Mouse (Mus musculus) neural tube, embryonic 10.5 days (tissue): ENCODE measurements around the gene Tmem79.
"Not testable (repeated sequence)": the region's sequence is repeated elsewhere in the genome, so short reads cannot be mapped to it uniquely, and the experiment has no call there.

Source experiments
- DNase-seq: peaks from one replicate; pipeline ENCODE4 v3.0.0-alpha.2; 2017; ENCODE audit warnings: low spot score; ENCODE audit errors: extremely low spot score

The Tmem79 gene

DNA sequence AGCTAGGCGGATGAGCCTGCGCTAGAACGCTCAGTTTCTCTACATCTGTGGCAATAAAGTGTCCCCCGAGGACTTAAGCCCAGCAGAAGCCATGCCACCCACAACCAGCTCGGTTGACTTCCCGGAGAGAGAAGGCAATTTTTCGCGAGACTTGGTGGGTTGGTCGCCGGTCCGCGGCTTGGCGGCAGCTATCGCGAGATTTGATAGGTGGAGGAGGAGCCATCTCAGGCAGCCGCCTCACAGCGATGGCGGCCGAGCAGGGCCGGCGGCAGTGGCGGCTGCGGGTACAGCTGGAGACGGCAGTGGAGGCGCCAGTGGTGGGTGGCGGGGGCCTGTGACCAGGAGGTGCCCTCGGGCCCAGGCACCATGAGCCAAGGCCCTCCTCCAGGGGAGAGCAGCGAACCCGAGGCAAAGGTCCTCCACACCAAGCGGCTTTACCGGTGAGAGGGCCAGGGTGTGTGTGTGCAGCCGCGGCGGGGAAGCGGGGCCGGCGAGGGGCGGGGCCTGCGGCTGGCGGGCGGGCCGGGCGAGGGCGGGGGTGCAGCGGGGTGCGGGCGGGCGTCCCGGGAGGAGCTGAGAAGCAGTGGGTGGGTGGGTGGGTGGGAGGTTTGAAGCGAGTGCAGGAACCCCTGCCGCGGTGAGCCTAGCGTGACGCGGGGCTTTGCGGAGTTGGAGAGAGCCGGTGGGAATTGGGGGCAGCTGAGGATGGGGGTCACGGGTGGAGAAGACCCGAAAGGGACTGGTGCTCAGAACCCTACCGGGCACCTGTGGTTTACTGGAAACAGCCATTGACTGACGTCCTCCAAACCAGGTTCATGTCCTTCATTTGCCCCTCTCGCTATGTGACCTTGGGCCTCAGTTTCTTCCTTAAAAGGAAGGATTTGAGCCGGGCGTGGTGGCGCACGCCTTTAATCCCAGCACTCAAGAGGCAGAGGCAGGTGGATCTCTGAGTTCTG lies at the start of gene Tmem79, which contains the start of gene Smg5:
Gene Tmem79, minus strand, starts transcription at position 91 of the 956 bp plus-strand sequence.
Gene Smg5, plus strand, starts transcription at position 203 of the 956 bp plus-strand sequence.
- peak; percentile 96 for DNase-seq

DNA sequence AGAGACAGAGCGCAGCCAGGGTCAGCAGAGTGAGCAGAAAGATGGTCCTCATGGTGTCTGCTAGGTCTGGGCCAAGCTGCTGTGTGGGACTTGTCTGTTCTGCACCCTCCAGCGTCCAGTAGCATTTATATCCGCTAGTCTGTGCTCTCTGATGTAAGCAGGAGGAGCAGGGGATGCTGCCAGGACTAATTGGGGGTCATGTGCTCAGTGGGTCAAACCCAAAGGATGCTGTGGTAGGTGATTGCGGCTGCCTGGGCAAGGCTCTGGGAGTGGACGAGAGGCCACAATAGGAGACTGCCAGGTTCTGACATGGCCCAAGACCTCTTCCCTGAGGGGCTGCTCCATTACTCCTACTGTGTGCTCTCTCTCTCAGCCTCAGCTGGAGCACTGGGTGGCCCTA lies 48.4 kb upstream of the Tmem79 start, which contains the start of gene Bglap:
Gene Bglap, minus strand, starts transcription at position 101 of the 400 bp plus-strand sequence.
- DNase-seq, result no peak

DNA sequence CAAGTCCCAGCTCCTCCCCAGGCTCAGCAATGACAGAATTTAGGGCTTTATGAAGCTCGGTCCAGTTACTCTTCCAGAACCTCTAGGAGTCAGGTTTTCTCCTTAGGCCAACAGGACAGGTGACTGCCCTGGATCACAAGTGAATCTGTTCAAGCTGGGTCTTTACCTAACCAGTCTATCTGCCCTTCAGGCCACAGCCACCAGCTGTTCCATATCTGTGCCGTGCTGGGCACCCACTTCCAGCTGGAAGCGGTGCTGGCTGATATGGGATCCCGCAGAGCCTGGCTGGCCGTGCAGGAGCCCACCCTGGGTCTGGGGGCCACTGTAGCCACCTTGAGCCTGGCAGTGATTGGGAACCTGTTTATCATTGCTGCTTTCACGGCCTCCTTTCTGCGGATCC lies 46.4 kb upstream of the Tmem79 start:
- not testable (repeated sequence) for DNase-seq

DNA sequence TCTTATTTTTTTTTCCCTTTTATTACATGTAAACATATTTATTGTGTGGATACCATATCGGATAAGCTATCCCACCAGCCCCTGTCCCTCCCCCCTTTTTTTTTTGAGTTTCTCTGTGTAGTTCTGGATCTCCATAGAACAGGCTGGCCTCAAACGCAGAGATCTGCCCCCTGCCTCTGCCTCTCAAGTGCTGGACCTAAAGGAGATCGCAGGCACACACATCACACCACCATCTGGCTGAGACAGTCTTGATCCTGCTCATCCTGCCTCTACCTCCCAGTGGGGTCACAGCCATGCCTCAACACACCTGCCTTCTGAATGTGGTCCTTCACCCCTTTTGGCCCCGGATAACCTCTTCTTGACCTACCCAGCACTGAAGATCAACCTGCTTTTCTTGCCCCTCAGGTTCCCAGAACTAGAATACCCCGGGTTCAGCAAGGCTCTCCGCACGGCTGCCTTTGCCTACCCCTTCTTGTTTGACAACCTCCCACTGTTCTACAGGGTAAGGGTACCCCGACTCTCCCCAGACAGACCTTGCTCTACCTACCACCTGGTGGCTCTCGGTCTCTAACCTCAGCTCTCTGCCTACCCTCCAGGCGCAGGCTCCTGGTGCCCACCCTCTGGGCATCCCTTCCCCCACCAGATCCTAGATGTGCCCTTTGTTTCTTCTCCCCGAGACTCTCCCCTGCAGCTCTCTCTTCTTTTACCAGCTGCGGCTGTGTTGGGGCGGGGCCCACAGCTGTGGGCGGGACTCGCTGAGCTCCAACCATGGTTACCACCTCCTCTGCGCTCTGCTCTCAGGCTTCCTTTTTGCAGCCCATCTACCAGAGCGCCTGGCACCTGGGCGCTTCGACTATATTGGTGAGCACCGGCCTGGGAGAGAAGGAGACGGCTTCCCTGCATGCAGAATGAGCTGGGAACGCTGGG lies 45.7 kb upstream of the Tmem79 start:
- DNase-seq, result peak; percentile 47

DNA sequence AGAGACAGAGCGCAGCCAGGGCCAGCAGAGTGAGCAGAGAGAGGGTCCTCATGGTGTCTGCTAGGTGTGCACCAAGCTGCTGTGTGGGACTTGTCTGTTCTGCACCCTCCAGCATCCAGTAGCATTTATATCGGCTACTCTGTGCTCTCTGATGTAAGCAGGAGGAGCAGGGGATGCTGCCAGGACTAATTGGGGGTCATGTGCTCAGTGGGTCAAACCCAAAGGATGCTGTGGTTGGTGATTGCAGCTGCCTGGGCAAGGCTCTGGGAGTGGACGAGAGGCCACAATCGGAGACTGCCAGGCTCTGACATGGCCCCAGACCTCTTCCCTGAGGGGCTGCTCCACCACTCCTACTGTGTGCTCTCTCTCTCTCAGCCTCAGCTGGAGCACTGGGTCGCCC lies 42.7 kb upstream of the Tmem79 start, which contains the start of gene Bglap2:
Gene Bglap2, minus strand, starts transcription at position 101 of the 400 bp plus-strand sequence.
- DNase-seq, result not testable (repeated sequence)

DNA sequence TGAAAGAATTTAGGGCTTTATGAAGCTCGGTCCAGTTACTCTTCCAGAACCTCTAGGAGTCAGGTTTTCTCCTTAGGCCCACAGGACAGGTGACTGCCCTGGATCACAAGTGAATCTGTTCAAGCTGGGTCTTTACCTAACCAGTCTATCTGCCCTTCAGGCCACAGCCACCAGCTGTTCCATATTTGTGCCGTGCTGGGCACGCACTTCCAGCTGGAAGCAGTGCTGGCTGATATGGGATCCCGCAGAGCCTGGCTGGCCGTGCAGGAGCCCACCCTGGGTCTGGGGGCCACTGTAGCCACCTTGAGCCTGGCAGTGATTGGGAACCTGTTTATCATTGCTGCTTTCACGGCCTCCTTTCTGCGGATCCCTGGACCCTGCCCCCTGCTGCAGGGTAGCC lies 40.7 kb upstream of the Tmem79 start:
- not testable (repeated sequence) for DNase-seq

DNA sequence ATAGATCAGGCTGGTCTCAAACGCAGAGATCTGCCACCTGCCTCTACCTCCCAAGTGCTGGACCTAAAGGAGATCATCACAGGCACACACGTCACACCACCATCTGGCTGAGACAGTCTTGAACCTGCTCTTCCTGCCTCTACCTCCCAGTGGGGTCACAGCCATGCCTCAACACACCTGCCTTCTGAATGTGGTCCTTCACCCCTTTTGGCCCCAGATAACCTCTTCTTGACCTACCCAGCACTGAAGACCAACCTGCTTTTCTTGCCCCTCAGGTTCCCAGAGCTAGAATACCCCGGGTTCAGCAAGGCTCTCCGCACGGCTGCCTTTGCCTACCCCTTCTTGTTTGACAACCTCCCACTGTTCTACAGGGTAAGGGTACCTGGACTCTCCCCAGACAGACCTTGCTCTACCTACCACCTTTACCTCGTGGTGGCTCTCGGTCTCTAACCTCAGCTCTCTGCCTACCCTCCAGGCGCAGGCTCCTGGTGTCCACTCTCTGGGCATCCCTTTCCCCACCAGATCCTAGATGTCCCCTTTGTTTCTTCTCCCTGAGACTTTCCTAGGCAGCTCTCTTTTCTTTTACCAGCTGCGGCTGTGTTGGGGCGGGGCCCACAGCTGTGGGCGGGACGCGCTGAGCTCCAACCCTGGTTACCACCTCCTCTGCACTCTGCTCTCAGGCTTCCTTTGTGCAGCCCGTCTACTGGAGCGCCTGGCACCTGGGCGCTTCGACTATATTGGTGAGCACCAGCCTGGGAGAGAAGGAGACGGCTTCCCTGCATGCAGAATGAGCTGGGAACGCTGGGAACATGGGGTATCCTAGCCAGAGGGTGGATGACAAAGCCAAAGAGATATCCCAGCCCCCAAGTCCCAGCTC lies 40.0 kb upstream of the Tmem79 start:
- peak; percentile 54 for DNase-seq

DNA sequence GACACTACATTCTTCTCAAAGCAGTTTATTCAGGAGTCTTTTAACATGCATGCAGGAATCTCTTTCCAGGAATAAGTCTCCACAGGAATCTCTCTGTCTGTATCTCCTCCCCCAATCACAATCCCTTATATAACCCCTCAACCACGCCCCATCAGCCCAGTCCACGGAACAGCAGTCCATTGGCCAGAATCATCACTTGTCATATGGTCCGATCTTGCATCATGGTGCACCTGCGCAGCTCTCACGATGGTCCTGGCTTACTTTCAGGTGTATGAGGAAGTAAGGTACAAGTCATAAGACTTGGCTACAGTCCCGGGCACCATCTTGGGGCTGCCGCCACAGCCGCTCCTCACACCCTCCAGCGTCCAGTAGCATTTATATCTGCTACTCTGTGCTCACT lies 36.7 kb upstream of the Tmem79 start, which contains the start of gene Bglap3:
Gene Bglap3, minus strand, starts transcription at position 101 of the 400 bp plus-strand sequence.
- DNase-seq, result not testable (repeated sequence)

DNA sequence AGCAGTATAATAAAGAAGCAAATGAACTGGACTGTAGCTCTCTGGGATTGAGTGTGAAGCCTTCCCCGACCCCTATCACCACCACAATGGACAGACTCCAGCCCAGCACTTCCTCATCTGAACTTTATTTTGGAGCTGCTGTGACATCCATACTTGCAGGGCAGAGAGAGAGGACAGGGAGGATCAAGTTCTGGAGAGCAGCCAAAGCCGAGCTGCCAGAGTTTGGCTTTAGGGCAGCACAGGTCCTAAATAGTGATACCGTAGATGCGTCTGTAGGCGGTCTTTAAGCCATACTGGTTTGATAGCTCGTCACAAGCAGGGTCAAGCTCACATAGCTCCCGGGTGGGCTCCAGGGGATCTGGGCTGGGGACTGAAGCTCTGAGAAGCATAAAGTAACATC lies 32.6 kb upstream of the Tmem79 start:
- DNase-seq, result not testable (repeated sequence)

DNA sequence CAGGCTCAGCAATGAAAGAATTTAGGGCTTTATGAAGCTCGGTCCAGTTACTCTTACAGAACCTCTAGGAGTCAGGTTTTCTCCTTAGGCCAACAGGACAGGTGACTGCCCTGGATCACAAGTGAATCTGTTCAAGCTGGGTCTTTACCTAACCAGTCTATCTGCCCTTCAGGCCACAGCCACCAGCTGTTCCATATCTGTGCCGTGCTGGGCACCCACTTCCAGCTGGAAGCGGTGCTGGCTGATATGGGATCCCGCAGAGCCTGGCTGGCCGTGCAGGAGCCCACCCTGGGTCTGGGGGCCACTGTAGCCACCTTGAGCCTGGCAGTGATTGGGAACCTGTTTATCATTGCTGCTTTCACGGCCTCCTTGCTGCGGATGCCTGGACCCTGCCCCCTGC lies 31.6 kb upstream of the Tmem79 start:
- DNase-seq, result not testable (repeated sequence)

DNA sequence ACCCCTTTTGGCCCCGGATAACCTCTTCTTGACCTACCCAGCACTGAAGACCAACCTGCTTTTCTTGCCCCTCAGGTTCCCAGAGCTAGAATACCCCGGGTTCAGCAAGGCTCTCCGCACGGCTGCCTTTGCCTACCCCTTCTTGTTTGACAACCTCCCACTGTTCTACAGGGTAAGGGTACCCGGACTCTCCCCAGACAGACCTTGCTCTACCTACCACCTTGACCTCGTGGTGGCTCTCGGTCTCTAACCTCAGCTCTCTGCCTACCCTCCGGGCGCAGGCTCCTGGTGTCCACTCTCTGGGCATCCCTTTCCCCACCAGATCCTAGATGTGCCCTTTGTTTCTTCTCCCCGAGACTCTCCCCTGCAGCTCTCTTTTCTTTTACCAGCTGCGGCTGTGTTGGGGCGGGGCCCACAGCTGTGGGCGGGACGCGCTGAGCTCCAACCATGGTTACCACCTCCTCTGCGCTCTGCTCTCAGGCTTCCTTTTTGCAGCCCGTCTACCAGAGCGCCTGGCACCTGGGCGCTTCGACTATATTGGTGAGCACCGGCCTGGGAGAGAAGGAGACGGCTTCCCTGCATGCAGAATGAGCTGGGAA lies 31.0 kb upstream of the Tmem79 start:
- DNase-seq, result not testable (repeated sequence)

DNA sequence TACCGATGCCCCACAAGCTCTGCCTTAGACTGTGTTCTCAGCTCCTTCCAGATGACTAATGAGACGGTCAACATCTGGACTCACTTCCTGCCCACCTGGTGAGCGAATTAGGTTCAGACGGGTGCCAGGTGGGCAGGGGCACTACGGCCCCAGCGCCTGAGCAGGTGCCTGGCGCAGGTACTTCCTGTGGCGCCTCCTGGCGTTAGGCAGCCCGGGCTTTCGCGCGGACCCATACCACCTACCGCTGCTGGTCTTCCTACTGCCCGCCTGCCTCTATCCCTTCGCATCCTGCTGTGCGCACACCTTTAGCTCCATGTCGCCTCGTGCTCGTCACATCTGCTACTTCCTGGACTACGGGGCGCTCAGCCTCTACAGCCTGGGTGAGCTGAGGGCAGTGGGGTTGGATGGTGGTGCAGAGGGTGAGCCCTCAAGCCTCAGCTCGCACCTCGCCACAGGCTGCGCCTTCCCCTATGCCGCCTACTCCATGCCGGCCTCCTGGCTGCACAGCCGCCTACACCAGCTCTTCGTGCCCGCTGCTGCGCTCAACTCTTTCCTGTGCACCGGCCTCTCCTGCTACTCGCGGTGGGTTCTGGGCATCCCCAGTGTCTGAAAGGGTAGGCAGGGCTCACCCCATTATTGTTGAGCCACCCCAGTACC lies 29.9 kb upstream of the Tmem79 start:
- no peak for DNase-seq

DNA sequence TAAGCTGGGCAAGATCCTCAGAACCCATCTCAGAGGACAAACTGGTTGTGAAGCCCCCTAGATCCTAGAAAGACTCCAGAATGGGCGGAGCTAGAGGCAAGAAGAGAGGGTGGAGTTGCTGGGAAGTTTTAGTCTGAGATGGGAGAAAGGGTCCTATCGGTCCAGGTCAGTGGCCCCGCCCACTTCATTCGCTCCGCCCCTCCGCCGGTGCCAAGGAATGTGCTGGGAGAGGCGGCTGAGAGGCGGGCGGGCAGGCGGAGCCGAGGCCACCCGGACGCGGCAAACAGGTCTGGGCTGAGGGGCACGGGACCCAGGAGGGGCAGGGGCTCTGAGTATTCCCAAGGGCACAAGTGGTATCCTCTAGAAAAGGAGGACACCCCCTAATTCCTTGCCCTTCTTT lies 28.4 kb upstream of the Tmem79 start, which contains the start of gene Paqr6:
Gene Paqr6, plus strand, starts transcription at position 248 of the 400 bp plus-strand sequence.
- peak; percentile 44 for DNase-seq

DNA sequence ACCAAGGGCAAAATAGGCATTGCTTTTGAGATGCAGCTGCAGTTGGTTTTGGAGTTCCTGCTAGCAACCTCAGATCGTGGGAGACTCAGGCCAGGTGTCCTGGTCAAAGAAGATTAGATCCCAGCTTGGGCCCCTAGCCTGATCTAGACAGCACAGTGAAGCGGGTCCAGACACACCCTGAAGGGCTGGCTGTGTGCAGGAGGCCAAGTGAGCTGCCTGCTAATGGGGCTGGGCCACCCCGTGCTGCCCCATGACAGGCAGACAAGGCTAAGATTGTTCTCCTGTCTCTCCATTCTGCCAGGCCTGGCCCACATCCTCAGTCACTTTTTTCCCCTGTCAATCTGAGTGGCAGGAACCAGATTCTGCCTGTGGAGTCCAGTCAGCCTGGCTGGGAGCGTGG lies 27.8 kb upstream of the Tmem79 start:
- no peak for DNase-seq

DNA sequence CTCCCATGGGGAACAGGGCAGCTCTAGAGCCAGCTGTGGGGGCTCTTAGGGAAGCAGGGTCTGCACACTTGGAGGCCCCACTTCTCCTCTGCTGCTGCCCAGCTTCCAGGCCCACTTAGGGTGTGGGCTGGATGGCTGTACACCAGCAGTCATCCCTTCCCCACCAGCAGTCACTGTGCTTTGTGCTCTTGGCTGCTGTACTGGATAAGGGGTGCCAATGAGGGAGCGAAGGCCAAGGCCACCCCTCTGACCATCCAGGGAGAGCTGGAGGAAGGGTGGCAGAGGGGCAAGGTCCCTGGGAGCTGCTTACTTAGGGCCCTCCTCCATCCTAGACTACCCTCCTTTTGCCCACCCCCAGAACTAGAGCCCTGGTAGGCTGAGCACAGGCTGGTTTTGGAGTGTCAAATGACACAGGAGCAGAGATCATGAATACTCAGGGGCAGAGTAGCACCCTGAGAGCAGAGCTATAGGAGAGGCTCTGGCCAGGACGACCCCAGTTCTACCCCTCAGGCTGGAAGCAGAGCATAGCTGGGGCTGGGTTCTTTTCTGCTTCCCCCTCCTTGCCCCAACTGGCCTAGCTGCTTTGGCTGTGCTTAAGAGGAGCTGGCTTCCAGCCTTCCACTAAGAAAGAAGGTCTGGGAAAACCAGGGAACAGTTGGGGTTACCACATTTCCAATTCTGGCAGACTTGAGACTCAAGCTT lies 25.8 kb upstream of the Tmem79 start:
- DNase-seq, result no peak

DNA sequence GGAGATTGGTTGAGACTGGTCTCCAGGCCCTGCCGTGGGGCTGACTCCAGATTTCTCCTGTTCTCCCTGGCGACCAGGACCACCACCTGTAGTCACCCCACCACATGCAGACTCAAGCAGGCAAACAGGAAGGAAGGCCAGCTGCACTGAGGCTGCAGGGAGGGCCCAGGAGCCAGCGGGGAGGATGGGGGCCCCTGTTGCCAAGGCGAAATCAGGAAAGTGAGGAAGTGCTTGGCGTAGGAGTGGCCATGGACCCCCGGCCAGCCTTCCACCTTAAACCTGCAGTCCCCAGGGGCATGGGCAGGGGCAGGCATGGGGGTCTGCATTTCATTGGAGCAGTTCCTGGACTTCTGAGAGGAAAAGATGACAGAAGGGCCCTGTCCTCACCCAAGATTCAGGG lies 25.1 kb upstream of the Tmem79 start:
- no peak for DNase-seq

DNA sequence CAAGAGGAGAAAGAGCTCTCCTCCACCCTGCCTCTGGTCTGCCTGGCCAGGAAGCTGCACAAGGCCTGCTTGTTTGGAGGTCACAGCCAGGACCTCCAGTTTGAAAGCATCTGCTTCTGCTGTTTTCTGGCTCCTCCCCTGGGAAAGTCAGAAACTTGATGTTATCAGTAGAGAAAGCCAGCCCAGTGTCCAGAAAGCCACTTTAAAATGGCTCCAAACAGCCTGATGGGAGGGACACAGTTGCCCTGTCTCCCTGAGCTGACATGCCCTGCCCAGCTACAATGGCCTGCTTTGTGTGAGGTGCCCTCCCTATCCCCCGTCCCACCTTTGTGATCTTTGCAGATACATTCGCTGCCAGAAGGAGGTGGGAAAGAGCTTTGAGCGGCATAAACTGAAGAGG lies 24.0 kb upstream of the Tmem79 start:
- DNase-seq, result no peak

DNA sequence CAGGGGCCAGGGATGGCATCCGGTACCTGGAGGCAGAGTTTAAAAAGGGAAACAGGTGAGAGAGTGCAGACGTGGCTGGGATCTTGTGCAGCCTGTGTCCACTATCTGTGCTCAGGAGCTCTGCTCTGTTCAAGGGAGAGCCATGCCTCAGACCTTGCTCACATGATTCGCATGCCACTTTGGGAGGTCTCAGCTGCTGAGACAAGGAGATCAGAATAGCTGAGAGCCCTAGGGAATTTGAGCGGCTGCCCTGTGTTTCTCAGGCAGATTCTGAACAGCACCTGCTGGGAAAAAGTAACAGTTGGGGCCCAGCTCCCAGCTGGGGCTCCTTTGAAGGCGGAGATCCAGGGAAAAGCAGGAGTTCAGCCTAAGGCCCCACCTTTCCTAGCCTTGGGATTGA lies 23.6 kb upstream of the Tmem79 start:
- DNase-seq, result no peak
